Mouse (Mus musculus) megakaryocyte-erythroid progenitor cell, adult 5-6 weeks (primary cell): ENCODE data around the gene Ndufc2. TPM values are rescaled to one million over a fixed set of nuclear protein-coding genes. Genes with fewer than 3 reads are reported as not detected.
A peak's percentile ranks its signal among the peaks of the same experiment; 100 is the strongest.
"Not testable (repeated sequence)": the region's sequence is repeated elsewhere in the genome, so short reads cannot be mapped to it uniquely, and the experiment has no call there.

ENCODE experiments used
- ATAC-seq: replicated peaks from 2 replicates; pipeline ENCODE4 v1.8.0; 2016; ENCODE audit warnings: mild to moderate bottlenecking, inconsistent platforms; ENCODE audit not compliant: severe bottlenecking, poor library complexity, low FRiP score, low TSS enrichment
- total RNA-seq, 2 experiments: library from RNA; stranded (forward) in 1 of 2; stranded (reverse) in 1 of 2; fragments of 200-1000, 215-1000 nt in 1 of 2; fragments of >200 nt in 1 of 2; fragmentation: Nextera tagmentation in 1 of 2; gene quantifications; 2 replicates each; pipeline ENCODE4 v1.2.3; 2014 to 2017

Gene Ndufc2
- total RNA-seq, 2 experiments from 2014 or later: 266 to 388 TPM

DNA sequence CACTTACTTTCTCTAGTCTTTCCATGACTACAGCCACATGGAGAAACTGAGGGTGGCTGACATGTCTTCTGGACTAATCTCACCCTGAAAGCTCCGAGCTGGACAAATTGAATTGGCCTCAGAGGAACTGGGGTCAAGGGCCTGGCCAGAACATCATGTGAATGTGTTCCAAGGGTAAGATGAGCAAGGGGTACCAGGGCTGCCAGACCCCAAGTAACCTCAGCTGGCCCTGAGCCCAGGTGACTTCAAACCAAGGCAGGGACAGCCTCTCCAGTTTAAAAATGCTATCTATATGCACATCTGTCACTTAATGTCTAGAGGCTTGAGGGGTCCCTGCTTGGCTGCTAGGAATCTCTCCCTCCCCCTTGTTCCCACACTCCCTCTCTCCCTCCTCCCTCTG lies 20.6 kb downstream of the Ndufc2 start:
- ATAC-seq: no peak

DNA sequence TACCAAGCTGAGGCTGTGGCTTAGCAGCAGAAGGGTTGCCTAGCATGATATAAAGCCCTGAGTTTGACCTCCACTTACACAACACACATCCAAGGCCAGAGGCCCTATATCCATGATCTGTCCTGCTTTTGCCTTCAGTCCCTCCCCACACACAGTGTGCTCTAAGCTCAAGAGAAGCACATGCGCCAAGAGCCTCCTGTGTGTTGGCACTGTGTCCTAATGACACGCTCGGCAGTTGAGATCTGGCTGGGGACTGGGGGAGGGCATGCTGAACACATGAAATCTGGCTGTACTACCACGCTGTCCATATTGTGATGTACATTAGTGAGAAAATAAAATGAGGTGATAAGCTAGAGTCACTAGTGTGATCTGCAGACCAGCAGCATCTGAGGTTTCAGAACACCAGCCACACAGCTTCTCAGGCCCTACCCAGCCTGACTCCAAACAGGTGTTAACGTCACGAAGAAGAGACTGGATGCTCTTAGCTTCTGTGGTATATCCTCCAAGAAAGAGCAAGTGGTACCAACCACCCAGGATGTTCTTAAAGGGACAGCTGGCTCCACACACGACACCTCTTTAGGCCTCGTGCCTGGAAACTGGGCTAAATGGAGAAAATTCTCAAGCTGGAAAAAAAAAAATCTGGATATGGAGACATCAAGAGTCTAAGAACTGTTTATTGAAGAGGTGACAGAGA lies 21.3 kb downstream of the Ndufc2 start:
- ATAC-seq: no peak

DNA sequence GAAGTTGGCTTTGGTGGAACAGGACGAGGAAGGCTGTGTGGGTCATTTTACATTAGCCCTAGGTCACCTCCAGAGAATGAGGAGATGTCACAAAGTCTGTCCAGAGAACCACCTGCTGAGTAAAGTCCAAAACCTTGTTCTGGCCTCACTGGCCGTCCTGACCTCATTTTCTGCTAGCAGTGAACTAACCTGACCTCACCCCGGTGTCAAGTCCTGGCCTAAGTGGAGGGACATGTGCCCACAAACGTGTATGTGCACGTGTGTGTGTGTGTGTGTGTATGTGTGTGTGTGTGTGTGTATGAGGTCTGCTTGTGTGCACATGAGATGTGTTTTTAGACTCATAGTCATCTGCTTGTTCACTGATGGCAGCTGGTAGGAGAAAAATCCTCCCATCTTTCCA lies 24.0 kb downstream of the Ndufc2 start:
- ATAC-seq: no peak

DNA sequence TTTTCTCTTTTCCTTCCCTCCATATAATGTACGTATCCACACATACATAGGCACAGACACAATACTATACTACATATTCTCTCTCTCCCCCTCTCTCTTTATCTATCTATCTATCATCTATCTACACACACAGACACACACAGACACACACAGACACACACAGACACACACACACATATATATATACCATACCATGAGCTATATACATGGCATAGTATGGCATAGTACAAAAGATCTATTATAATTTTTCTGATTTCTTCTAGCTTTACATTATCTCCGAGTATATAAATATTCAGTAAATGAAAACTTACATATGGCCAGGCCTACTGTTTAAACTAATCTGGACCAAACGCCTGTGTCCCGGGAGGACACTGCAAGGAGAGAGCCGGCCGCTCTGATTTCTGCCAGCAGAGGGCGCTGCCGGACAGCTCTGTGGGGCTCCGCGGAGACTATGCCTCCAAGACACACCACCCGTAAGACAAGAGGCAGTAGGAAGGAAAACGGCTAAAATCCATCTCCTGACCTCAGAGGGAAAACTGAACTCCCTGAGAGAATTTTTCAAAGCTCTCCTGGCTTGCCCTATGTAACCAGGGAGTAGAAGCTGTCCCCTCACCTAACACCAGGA lies 24.9 kb downstream of the Ndufc2 start:
- ATAC-seq: peak; percentile 95

DNA sequence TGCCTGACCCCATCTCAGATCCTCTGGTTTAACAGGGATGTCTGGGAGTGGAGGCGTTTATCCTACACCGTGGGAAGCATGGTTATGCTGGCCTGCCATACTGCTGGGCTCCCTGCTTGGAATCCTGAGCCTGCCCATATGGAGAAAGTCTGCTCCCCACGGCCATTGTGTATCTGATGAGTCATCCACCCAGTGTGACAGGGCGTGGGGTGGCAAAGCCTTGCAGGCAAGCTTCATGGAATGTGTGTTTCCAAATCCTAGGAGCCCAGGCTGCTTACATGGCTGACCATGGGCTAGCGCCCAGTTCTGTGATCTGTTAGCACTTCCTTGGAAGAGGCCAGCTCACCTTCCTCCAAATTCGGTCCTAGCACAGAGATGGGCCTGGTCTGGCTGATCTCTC lies 26.8 kb downstream of the Ndufc2 start:
- ATAC-seq: no peak

DNA sequence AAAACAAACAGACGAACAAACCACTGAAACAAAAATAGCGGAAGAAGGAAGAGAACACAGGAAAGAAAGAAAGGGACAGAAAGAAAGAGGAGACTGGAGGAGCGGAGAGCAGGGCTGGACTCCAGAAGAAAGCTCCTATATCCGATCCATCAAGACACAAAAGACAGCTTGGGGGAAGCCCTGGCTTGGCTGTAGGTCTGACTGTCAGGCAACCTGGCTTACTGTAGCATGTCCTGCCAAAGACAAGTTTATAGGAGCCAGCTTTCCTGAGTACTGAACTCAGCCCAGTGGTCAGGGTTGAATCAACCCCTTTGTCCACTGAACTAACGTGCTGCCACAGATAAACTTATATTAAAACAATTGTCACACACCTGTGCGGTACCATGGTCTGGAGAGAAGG lies 27.5 kb downstream of the Ndufc2 start:
- no peak for ATAC-seq

DNA sequence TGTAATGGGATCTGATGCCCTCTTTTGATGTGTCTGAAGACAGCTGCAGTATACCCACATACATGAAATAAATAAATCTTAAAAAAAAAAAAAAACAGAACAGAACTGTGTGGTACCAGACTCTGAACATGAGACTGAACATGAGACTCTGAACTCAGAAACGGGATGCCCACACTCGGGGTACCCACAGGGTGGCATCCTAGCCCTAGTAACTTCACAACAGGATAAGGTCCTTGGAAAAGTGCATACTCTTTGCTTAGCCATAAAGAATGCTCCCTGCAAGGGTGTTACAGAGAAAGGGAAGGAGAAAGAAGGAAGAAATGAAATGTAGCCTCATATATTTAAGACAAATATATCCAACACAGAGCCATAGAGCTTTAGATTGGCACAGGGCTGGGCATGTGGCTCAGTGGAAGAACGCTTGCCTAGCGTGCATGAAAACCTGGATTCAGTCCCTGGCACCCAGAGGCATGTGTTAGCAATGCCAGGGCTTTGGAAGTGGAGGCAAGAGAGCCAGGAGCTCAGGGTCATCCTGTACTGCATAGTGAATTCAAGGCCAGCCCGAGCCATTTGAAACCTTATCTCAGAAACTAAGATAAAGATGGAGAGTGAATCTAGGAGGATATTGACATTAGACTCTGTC lies 28.1 kb downstream of the Ndufc2 start:
- ATAC-seq: no peak

DNA sequence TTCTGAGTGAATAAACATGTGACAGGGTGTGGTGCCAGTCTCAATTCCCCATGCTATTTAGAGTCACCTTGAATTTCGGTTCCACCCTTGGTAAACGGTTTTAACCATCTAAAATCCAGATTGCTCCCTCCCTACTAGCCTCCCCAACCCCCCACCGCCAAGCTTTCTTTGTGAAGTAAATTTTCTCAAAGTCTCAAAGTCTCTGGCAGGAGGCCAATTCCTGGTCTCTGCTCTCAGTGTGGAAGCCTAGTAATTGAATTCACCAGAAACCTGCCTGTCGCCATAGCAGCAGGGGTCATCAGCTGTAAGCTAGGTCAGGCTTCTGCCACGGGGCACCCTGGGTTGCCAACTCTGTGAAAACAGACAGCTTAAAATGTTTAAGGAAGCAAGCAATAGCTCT lies 29.9 kb downstream of the Ndufc2 start:
- no peak for ATAC-seq

DNA sequence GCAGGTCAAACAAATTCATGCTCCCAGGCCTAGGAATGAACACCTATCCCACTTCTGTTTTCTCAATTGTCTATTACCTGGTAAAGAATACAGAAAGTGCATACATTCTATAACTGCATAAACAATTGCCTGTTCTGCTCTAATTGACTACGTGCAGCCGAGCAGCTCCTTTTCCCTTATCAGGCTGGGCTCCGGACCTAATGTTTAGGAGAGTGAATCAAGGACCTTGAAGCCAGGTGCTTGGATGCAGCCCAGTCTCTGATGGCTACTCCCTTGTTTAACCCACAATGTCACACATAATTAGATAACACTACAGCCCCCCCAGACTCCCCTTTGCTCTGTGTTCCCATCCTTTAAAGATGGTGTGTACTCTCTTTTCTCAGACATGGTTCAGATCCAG lies 33.7 kb downstream of the Ndufc2 start:
- ATAC-seq: not testable (repeated sequence)

DNA sequence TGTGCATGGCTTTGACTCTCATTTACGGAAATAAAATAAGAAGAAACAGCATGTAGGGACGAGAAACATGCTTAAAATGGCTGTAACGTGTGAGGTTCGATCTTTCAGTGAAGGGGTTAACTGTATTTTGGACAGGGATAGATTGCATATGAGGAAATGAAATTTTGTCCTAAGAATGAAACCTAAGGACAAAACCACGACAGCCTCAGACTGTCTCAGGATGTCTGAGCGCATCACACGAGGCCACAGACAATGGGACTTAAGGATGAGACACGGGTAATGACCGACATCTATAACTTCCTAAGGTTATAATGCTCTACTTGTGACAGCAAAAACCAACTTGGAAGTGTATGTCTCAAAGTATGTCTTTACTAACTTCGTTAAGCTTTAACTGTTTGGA lies 34.7 kb downstream of the Ndufc2 start:
- no peak for ATAC-seq

DNA sequence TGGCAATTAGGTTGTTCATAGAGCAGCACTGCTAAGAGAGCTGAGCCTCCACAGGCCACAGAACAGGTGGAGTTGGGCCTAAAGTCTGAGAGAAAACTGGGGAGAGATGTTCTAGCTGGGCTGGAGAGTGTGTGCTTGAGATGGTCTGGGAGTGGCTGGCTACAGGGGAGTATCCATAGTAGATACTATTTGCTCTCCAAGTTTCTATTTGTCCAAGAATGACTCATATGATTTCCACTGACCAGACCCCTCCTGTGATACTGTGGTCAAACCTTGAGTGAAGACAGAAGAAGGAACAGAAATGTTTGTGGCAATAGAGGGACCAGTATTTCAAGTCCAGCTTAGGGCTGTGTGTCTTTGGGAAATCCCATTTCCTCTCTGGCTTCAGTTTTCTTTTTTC lies 39.2 kb downstream of the Ndufc2 start:
- ATAC-seq: no peak

DNA sequence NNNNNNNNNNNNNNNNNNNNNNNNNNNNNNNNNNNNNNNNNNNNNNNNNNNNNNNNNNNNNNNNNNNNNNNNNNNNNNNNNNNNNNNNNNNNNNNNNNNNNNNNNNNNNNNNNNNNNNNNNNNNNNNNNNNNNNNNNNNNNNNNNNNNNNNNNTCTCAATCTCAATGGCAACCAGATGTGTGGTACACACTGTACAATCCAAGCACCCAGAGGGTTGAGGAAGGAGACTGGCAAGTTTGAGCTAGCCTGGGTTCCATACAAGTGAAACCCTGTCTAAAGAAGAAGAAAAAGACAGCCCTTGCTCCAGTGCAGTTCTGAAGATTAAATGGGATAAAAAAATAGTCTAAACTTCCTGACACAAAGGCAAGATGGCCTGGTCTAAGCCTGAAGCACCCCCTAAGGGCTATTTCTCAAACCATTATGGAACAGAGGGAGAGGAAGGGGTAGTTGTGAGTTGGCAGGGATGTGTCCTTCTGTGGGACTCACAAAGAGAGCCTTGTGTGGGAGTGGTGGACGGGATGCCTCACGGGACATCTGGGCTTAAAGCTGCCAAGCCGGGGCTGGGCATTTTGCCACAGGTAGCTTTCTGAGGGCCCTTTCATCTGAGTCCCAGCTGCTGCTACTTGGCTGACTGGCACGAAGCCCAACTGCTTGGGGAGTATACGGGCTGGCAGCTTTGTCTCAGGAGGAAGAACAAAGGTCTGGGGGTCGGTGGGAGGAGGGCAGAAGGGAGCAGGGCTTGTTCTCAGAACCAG lies 46.5 kb downstream of the Ndufc2 start:
- peak; percentile 86 for ATAC-seq

DNA sequence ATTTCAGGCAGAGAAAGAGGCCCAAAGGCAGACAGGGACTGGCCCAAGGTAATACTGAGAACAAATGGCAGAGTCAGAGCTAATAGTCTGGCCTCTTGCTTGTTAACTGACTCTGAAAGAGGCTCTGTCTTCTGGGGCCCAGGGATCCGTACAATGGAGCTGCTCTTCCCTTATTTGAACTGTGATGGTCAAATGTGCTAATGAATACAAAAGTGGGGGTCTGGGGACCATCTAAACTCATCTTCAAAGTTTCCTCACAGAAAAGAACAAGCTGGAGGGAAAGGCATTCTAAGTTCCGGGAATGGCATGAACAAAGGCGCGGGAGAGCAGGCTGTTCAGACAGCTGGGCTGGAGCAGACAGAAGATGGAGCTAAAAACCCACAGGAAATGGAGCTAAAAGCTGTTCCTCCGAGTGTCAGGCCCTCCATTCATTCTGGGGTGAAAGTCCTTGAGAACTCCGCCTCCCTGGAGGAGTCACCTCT lies 47.3 kb downstream of the Ndufc2 start:
- no peak for ATAC-seq

DNA sequence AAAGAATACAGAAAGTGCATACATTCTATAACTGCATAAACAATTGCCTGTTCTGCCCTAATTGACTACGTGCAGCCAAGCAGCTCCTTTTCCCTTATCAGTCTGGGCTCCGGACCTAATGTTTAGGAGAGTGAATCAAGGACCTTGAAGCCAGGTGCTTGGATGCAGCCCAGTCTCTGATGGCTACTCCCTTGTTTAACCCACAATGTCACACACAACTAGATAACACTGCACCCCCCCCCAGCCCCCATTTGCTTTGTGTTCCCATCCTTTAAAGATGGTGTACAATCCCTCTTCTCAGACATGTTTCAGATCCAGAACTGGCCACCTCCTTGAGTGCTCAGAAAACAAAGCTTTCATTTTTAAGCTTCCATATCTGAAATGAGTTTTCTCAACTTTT lies 51.2 kb downstream of the Ndufc2 start, which contains the start of gene Kctd14:
Kctd14 (plus strand) TSS at position 301 of the 400 bp plus-strand sequence.
- ATAC-seq: not testable (repeated sequence)

DNA sequence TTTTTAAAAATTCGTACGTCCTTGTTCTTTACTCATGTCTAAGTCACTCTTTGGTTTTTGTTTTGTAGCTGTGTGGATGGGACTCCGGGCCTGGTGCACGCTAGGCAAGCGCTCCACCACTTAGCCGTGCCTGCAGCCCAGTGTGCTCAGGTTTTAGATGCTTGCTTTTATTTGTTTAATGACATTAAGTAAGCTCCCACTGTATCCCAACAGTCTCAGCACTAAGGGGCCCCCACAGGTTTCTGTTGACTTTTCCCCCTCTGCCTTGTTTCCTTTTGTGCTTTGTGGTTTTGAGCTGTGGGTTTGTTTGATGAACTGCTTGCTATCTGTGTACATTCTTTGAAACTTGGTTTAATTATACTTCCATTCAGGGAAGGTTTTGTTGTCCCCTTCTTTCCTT lies 52.4 kb downstream of the Ndufc2 start:
- no peak for ATAC-seq

DNA sequence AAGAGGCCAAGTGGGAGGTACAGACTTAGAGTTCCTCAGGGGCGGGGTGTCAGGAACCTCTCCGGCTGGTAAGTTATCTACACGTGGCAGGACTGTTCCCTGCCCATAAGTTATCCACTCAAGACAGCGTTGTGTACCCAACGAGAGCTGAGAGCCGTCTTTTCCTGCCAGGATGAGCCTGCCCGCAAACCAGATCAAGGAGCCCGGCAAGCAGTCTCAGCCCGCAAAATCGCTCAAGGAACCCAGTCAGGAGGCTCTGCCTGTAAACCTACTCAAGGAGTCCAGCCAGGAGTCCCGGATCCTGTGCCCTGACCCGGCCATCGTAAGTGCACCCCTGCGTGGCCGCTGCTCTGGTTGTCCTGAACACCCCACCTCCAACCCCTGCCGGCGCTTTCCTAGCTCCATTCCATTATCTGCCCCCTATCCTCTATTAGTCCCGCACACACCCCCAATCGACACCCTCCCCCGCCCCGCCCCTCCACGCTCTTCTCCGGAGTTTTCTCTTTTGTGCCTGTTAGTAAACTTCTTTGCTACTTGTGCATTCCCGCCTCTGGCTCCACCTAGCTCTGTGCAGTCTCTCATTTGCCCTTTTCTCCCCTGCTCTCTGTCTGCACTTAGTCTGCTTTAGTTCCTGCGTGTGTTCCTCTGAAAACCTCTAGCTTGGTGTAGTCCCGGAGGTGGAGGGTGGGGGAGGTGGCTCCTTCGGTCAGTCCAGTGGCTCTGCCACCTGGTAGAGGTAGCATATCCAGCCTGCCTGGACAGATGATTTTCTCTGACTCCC lies 53.5 kb downstream of the Ndufc2 start:
- ATAC-seq: peak; percentile 96

DNA sequence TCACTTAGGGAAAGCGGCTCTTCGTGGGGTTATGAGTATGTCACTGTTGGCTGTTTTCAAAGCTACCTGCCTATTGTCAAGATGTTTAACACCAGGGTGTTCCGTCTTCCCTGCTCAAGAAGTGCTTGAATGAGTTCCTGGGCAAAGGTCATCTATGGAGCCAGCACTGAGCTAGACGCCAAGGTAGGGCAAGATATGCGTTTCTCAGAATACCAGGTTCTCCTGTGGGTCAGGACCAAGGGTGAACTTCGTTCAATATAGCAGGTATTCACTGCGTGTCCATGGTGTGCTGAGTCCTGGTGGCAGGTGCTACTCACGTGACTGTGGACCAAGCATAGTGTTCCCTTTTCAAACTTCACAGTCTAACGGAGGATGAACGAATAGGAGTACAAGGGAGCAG lies 55.0 kb downstream of the Ndufc2 start:
- ATAC-seq: no peak

DNA sequence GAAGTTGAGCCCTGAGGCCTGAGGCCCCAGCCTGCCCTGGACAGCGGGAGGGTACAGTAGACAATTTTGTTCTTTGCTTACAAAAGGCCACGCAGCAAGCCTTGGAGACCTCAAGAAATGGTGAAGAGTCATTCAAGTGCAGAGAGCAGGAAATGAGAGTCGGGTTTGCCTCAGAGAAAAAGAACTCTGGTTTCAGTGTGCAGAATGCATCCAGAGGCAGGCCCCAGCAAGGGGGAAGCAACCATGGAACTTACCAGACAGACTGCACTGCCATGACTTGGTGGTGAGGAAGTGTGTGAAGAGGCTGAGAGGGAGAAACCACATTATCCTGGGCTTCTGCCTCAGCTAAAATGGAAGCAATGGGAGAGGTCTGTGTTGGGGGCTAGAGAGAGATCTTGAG lies 55.8 kb downstream of the Ndufc2 start:
- ATAC-seq: no peak
